ENCODE assay signal across 24 mouse cellular contexts in the genomic region with DNA sequence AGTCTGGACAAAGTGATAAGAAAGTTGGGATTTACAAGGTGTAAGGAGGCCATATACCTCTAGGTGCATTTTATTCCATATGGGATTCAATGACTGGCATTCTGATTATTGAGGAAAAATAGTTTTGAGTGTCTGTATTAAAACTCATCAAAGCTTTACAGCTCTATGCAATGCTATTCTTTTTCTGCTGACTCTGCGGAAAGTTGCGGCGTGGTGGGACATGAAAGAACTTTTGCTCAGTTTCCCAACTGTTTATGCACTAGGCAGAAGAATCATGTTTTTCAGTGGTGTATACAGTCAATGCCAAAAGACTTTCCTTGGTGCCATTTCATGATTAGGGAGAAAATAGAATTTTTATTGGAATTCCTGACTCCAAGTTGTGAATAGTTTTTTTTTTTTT. TPM values are rescaled to one million over a fixed set of nuclear protein-coding genes. Genes with fewer than 3 reads are reported as not detected.
A peak's percentile ranks its signal among the peaks of the same experiment; 100 is the strongest.
DNase-seq lines count a peak whose midpoint lies in the region; ATAC-seq and TF ChIP-seq lines count a peak whose summit lies in the region.
"Had no signal": no experiment of that assay in that cellular context is flagged by ENCODE, and none has a peak within 500 bp of the region (broad histone marks: within the 10 kb centered on the region; RNA-seq: fewer than 3 reads in every experiment).

No protein-coding gene starts in this region.

- H3K9ac ChIP-seq in CH12.LX (ENCODE audit: insufficient read depth, low read depth) (no peak overlapping the region), ES-E14 (ENCODE audit: insufficient read depth, low read depth, low read length, poor library complexity, severe bottlenecking) (no peak overlapping the region), MEL (ENCODE audit: control insufficient read depth, low read depth, low read length, poor library complexity, severe bottlenecking) (no peak overlapping the region)
- no peak overlapping the region for H3K9ac ChIP-seq in midbrain, postnatal 0 days (replicated peaks; ENCODE audit: low read length, poor library complexity, severe bottlenecking)

- WGBS in midbrain, postnatal 0 days: 98% methylated on average over 3 of the region's 3 CpGs
- WGBS in limb, embryonic 10.5 days: 97% methylated on average over 3 of the region's 3 CpGs

- H3K27me3 ChIP-seq in CH12.LX (replicated peaks) (no peaks in the 10 kb centered on the region), MEL (ENCODE audit: control insufficient read depth in 1 of 2, insufficient read depth in 2 of 2, low read length in 2 of 2) (no peaks in the 10 kb centered on the region)
- no peaks in the 10 kb centered on the region for H3K27me3 ChIP-seq in midbrain, postnatal 0 days (ENCODE audit: insufficient read depth, low read length)
- H3K27me3 ChIP-seq in limb, embryonic 10.5 days (ENCODE audit: low read depth, poor library complexity, severe bottlenecking): no peaks in the 10 kb centered on the region

- H3K4me3 ChIP-seq in CH12.LX (replicated peaks in 1 of 3; ENCODE audit: low read depth in 2 of 3, low read length in 2 of 3, poor library complexity in 1 of 3): no peak overlapping the region
- H3K4me3 ChIP-seq in ES-E14 (ENCODE audit: insufficient read depth in 1 of 2, low read depth in 1 of 2, low read length in 2 of 2, poor library complexity in 1 of 2, severe bottlenecking in 1 of 2): no peak overlapping the region
- H3K4me3 ChIP-seq in MEL (ENCODE audit: control insufficient read depth in 1 of 2, insufficient read depth in 1 of 2, low read depth in 2 of 2, low read length in 2 of 2): no peak overlapping the region
- H3K4me3 ChIP-seq in midbrain, postnatal 0 days (ENCODE audit: low read depth, low read length): no peak overlapping the region
- no peak overlapping the region for H3K4me3 ChIP-seq in limb, embryonic 10.5 days

- no peaks in the 10 kb centered on the region for H3K79me2 ChIP-seq in CH12.LX (replicated peaks; ENCODE audit: control insufficient read depth, extremely low read depth, insufficient read depth, poor library complexity, severe bottlenecking)
- H3K79me2 ChIP-seq in MEL (ENCODE audit: control insufficient read depth, insufficient read depth, low read length, poor library complexity): no peaks in the 10 kb centered on the region

- H3K9me3 ChIP-seq in CH12.LX (replicated peaks; ENCODE audit: low read length): no peaks in the 10 kb centered on the region
- no peaks in the 10 kb centered on the region for H3K9me3 ChIP-seq in ES-E14 (ENCODE audit: control insufficient read depth, insufficient read depth, low read depth, low read length)
- H3K9me3 ChIP-seq in MEL (replicated peaks; ENCODE audit: insufficient read depth, low read length): no peaks in the 10 kb centered on the region
- no peaks in the 10 kb centered on the region for H3K9me3 ChIP-seq in midbrain, postnatal 0 days (ENCODE audit: low read length)
- no peaks in the 10 kb centered on the region for H3K9me3 ChIP-seq in limb, embryonic 10.5 days (replicated peaks)
- H3K9me3 ChIP-seq: G1E had no signal

- in situ Hi-C loops in CH12.LX (cut with MboI; ENCODE audit: low pct_ligation_motif_present, low pct_unique_long_range_greater_than_20kb, low sequenced_read_pairs): no loop called here
- in situ Hi-C loops in ES-E14 (cut with MboI; ENCODE audit: low sequenced_read_pairs in 2 of 2, unreplicated experiment in 2 of 2): no loop called here

- TF ChIP-seq POLR2A in CH12.LX (IDR thresholded peaks at IDR 0.05; ENCODE audit: low read depth, low read length): no peak
- TF ChIP-seq POLR2A in MEL (IDR thresholded peaks at IDR 0.05; ENCODE audit: control insufficient read depth in 1 of 2, insufficient read depth in 1 of 2, low read depth in 1 of 2, low read length in 2 of 2, poor library complexity in 1 of 2): no peak

- TF ChIP-seq CTCF in CH12.LX (conservative IDR thresholded peaks at IDR 0.05 in 1 of 2, IDR thresholded peaks at IDR 0.05 in 1 of 2; ENCODE audit: low read depth in 2 of 2, low read length in 2 of 2) (no peak), MEL (IDR thresholded peaks at IDR 0.05 in 2 of 3, conservative IDR thresholded peaks at IDR 0.05 in 1 of 3; ENCODE audit: control insufficient read depth in 1 of 3, insufficient read depth in 1 of 3, low read depth in 2 of 3, low read length in 3 of 3, poor library complexity in 1 of 3, severe bottlenecking in 1 of 3) (no peak)
- no peak for TF ChIP-seq CTCF in midbrain, postnatal 0 days (IDR thresholded peaks at IDR 0.05)

- H3K4me1 ChIP-seq in CH12.LX (ENCODE audit: control insufficient read depth in 1 of 2, insufficient read depth in 2 of 2) (no peaks in the 10 kb centered on the region), ES-E14 (ENCODE audit: control insufficient read depth in 2 of 2, insufficient read depth in 2 of 2, low read length in 2 of 2, poor library complexity in 1 of 2) (no peaks in the 10 kb centered on the region), MEL (ENCODE audit: control insufficient read depth in 1 of 2, insufficient read depth in 2 of 2, low read length in 2 of 2) (no peaks in the 10 kb centered on the region)
- no peaks in the 10 kb centered on the region for H3K4me1 ChIP-seq in midbrain, postnatal 0 days (ENCODE audit: insufficient read depth, low read length)
- no peaks in the 10 kb centered on the region for H3K4me1 ChIP-seq in limb, embryonic 10.5 days

- no peaks in the 10 kb centered on the region for H3K36me3 ChIP-seq in CH12.LX (replicated peaks in 1 of 2; ENCODE audit: control insufficient read depth in 1 of 2, insufficient read depth in 1 of 2, low read length in 1 of 2)
- no peaks in the 10 kb centered on the region for H3K36me3 ChIP-seq in ES-E14 (ENCODE audit: control insufficient read depth, insufficient read depth, low read length, poor library complexity, severe bottlenecking)
- H3K36me3 ChIP-seq in MEL (ENCODE audit: control insufficient read depth in 1 of 2, insufficient read depth in 2 of 2, low read length in 2 of 2): no peaks in the 10 kb centered on the region
- no peaks in the 10 kb centered on the region for H3K36me3 ChIP-seq in midbrain, postnatal 0 days (ENCODE audit: insufficient read depth, low read length)
- no peaks in the 10 kb centered on the region for H3K36me3 ChIP-seq in limb, embryonic 10.5 days
- H3K36me3 ChIP-seq: G1E had no signal

- DNase-seq in heart, adult 11 months: peak; percentile 7
- no peak for DNase-seq in heart, adult 18-20 months
- no peak for DNase-seq in CH12.LX (ENCODE audit: extremely low read depth)
- no peak for DNase-seq in ES-E14 (ENCODE audit: low read depth, low spot score)
- DNase-seq in MEL (ENCODE audit: low read depth, low spot score): no peak
- no peak for DNase-seq in midbrain, postnatal 0 days (ENCODE audit: low spot score)
- no peak for DNase-seq in limb, embryonic 10.5 days (ENCODE audit: low spot score)
- no peak for DNase-seq in kidney, adult 18-20 months
- DNase-seq: adrenal gland, adult 2 months; adrenal gland, adult 8-10 months; adrenal gland, postnatal 10 days; adrenal gland, postnatal 14 days; adrenal gland, postnatal 25 days; adrenal gland, postnatal 36 days; B cell, adult 2 months; cerebellum, adult 11 months; cerebellum, adult 11-12 months; cerebellum, adult 18-20 months; cerebellum, adult 2 months; cerebellum, adult 8-10 months had no signal

- no peak overlapping the region for H3K27ac ChIP-seq in CH12.LX (ENCODE audit: insufficient read depth, low read depth)
- H3K27ac ChIP-seq in ES-E14 (ENCODE audit: insufficient read depth, low read depth, low read length, poor library complexity, severe bottlenecking): no peak overlapping the region
- H3K27ac ChIP-seq in MEL (ENCODE audit: control insufficient read depth, low read depth, low read length): no peak overlapping the region
- H3K27ac ChIP-seq in midbrain, postnatal 0 days (ENCODE audit: low read depth, low read length): no peak overlapping the region
- H3K27ac ChIP-seq in limb, embryonic 10.5 days: no peak overlapping the region

- no peak for TF ChIP-seq EP300 in CH12.LX (IDR thresholded peaks at IDR 0.05; ENCODE audit: low read length)
- TF ChIP-seq EP300 in MEL (IDR thresholded peaks at IDR 0.05; ENCODE audit: low read depth in 1 of 2, low read length in 2 of 2): no peak

- TF ChIP-seq RAD21 in CH12.LX (IDR thresholded peaks at IDR 0.05; ENCODE audit: low read depth, low read length): no peak
- TF ChIP-seq RAD21 in MEL (IDR thresholded peaks at IDR 0.05; ENCODE audit: low read depth, low read length): no peak

- no peak for ATAC-seq in midbrain, postnatal 0 days (ENCODE audit: low FRiP score)
- ATAC-seq: activated CD4-positive, CD25-positive, alpha-beta regulatory T cell, adult 4 months; CD4-positive, CD25-positive, alpha-beta regulatory T cell, adult 4 months; Patski had no signal

- H3K4me2 ChIP-seq in CH12.LX (ENCODE audit: insufficient read depth, low read depth, poor library complexity, severe bottlenecking): no peak overlapping the region
- H3K4me2 ChIP-seq in midbrain, postnatal 0 days (ENCODE audit: low read depth, low read length, poor library complexity, severe bottlenecking): no peak overlapping the region

- dilution Hi-C loops in CH12.LX (cut with MboI; ENCODE audit: extremely low pct_ligation_motif_present, extremely low pct_unique_long_range_greater_than_20kb, low sequenced_read_pairs): no loop called here

TF ChIP-seq in CH12.LX, 34 proteins besides CTCF, POLR2A, EP300 and RAD21:
- TF ChIP-seq MAFK (IDR thresholded peaks at IDR 0.05; ENCODE audit: insufficient replicate concordance, low read length) (peak; percentile 93), MAX (IDR thresholded peaks at IDR 0.05; ENCODE audit: low read length) (no peak)

TF ChIP-seq in ES-E14, 5 proteins besides CTCF, POLR2A, EP300 and RAD21:
- TF ChIP-seq MAFK (IDR thresholded peaks at IDR 0.05; ENCODE audit: insufficient read depth, low read depth, low read length) (peak; percentile 94), ZC3H11A (IDR thresholded peaks at IDR 0.05; ENCODE audit: borderline replicate concordance, low read depth, low read length) (no peak)

TF ChIP-seq in MEL, 35 proteins besides CTCF, POLR2A, EP300 and RAD21:
- peak; percentile 46 for TF ChIP-seq MAFK (IDR thresholded peaks at IDR 0.05; ENCODE audit: borderline replicate concordance, low read depth, low read length)
- TF ChIP-seq SIN3A (IDR thresholded peaks at IDR 0.05; ENCODE audit: low read length): no peak
TF ChIP-seq in MEL: peak in this region for 1.

RNA-seq across cellular contexts. Expression of a gene that starts 55.4 kb away (rescaled TPM):
- total RNA-seq in heart, adult 18-20 months (2021): 10 to 100 TPM; 25.5 to 28.4 TPM
- total RNA-seq in CH12.LX (2012; rRNA removed): 31.5 and 33.7 TPM in 2 replicates
- 48.1 and 69.0 TPM in 2 replicates for total RNA-seq in CH12.LX (2014; rRNA removed)
- polyA plus RNA-seq in CH12.LX (2012; ENCODE audit: insufficient read length, low read depth): 87.8 and 97.8 TPM in 2 replicates
- total RNA-seq in ES-E14 (2012; rRNA removed): 32.6 and 51.4 TPM in 2 replicates
- total RNA-seq in MEL (2012; rRNA removed): 37.0 and 38.9 TPM in 2 replicates
- 10 to 100 TPM in 1 of 2 experiments, not detected in 1; 58.0 TPM for polyA plus RNA-seq in MEL (2012; ENCODE audit: insufficient read depth in 1 of 2, insufficient read length in 2 of 2, low read depth in 1 of 2, low replicate concordance in 2 of 2, missing spikeins in 1 of 2)
- 9.3 and 14.2 TPM in 2 replicates for total RNA-seq in midbrain, postnatal 0 days (2014; rRNA removed)
- polyA plus RNA-seq in midbrain, postnatal 0 days (2015; fragmentation: Nextera tagmentation; extraction: Ambion mirVana): 67.7 and 74.1 TPM in 2 replicates
- 104 and 120 TPM in 2 replicates for polyA plus RNA-seq in limb, embryonic 10.5 days (2016; fragmentation: Nextera tagmentation; extraction: Ambion mirVana)
